Mouse (Mus musculus) kidney, postnatal 0 days (tissue): ENCODE results near the gene Dcst1. TPM values are rescaled to one million over a fixed set of nuclear protein-coding genes. Genes with fewer than 3 reads are reported as not detected.

Source experiments
- ATAC-seq: fragments of 200-750 bp; cut with Nextera tagmentation; replicated peaks from 2 replicates; pipeline ENCODE4 v1.8.0; 2017; ENCODE audit warnings: low read depth, moderate number of reproducible peaks, moderate TSS enrichment, moderate library complexity; ENCODE audit not compliant: low FRiP score
- DNase-seq: peaks from one replicate; pipeline ENCODE4 v3.0.0-alpha.2; 2016; ENCODE audit warnings: low spot score
- H3K27ac ChIP-seq: fragments of 300-500 bp; sonication (generic); 2 replicates; pipeline ENCODE4 v1.5.1; 2014; ENCODE audit warnings: mild to moderate bottlenecking
- H3K27me3 ChIP-seq: fragments of 300-500 bp; sonication (generic); 2 replicates; pipeline ENCODE4 v1.6.1; 2014; ENCODE audit warnings: low read length, mixed read lengths; ENCODE audit not compliant: insufficient read depth
- H3K36me3 ChIP-seq: fragments of 300-500 bp; sonication (generic); 2 replicates; pipeline ENCODE4 v1.6.1; 2014; ENCODE audit warnings: low read length, mixed read lengths; ENCODE audit not compliant: insufficient read depth
- H3K4me1 ChIP-seq: fragments of 300-500 bp; sonication (generic); replicated peaks from 2 replicates; pipeline ENCODE4 v1.6.1; 2014; ENCODE audit warnings: antibody characterized with exemption, low read length, mixed read lengths; ENCODE audit not compliant: insufficient read depth
- H3K4me2 ChIP-seq: fragments of 300-500 bp; sonication (generic); 2 replicates; pipeline ENCODE4 v1.6.1; 2014; ENCODE audit warnings: mild to moderate bottlenecking, low read length, moderate library complexity, mixed read lengths
- H3K4me3 ChIP-seq: fragments of 300-500 bp; sonication (generic); replicated peaks from 2 replicates; pipeline ENCODE4 v1.5.1; 2014; ENCODE audit warnings: low read depth, low read length
- H3K9ac ChIP-seq: fragments of 300-500 bp; sonication (generic); 2 replicates; pipeline ENCODE4 v1.6.1; 2014; ENCODE audit warnings: low read depth, low read length
- H3K9me3 ChIP-seq: fragments of 300-500 bp; sonication (generic); replicated peaks from 2 replicates; pipeline ENCODE4 v1.6.1; 2016; ENCODE audit warnings: low read length, inconsistent platforms, mixed read lengths
- CTCF ChIP-seq: IDR thresholded peaks from 2 replicates; pipeline ENCODE4 v1.5.1; 2016; ENCODE audit warnings: antibody characterized with exemption, low read depth, mild to moderate bottlenecking, moderate library complexity
- WGBS: fragments of 180-500 bp; shearing (Covaris S2); extraction: QIAGEN DNeasy Blood & Tissue Kit; methylation state at CpG from one replicate; pipeline ENCODE4 v1.1.7; 2014; 5-methylcytosine and 5-hydroxymethylcytosine counted together
- polyA plus RNA-seq: library from polyadenylated mRNA; unstranded; fragments of >200 nt; fragmentation: Nextera tagmentation; extraction: Ambion mirVana; gene quantifications from 2 replicates; pipeline ENCODE4 v1.2.1, GENCODE M21; 2015

The Dcst1 gene
- polyA plus RNA-seq, 1 experiment from 2014 or later = 6.2 TPM

- no peak overlapping the region for H3K4me2 ChIP-seq
- ATAC-seq (no peak), DNase-seq (no peak)
- no peak for TF ChIP-seq CTCF
- 94% methylated on average over 18 of the region's 18 CpGs for WGBS
- H3K4me1 ChIP-seq = peaks cover 4% of the 10 kb centered on the region; the same call in 1 of the 2 replicates
- H3K36me3 ChIP-seq = 0 out of 2 replicates have a peak, but pooled peaks cover 12% of the 10 kb centered on the region
- H3K27me3 ChIP-seq = no peaks in the 10 kb centered on the region
- no peak overlapping the region for H3K4me3 ChIP-seq
- H3K9ac ChIP-seq = no peak overlapping the region
- no peak overlapping the region for H3K27ac ChIP-seq
- H3K9me3 ChIP-seq = no peaks in the 10 kb centered on the region
Measured at GRCm38 (mm10) chr3:89380711-89381110, 15.7 kb upstream of the Dcst1 start.

- H3K9me3 ChIP-seq = no peaks in the 10 kb centered on the region
- no peak overlapping the region for H3K27ac ChIP-seq
- no peak overlapping the region for H3K4me3 ChIP-seq
- no peak for DNase-seq
- H3K4me1 ChIP-seq = peaks cover 4% of the 10 kb centered on the region; the same call in 1 of the 2 replicates
- no peak for ATAC-seq
- 0 out of 2 replicates have a peak, but pooled peaks cover 12% of the 10 kb centered on the region for H3K36me3 ChIP-seq
- no peak overlapping the region for H3K4me2 ChIP-seq
- WGBS = 95% methylated on average over 14 of the region's 14 CpGs
- no peaks in the 10 kb centered on the region for H3K27me3 ChIP-seq
- H3K9ac ChIP-seq = no peak overlapping the region
- TF ChIP-seq CTCF = no peak
Measured at GRCm38 (mm10) chr3:89380291-89380690, 15.2 kb upstream of the Dcst1 start.

GRCm38 (mm10) chr3:89379388-89380131 is 14.5 kb upstream of the Dcst1 start:
- ATAC-seq (no peak), DNase-seq (no peak)
- H3K4me2 ChIP-seq = no peak overlapping the region
- 89% methylated on average over 28 of the region's 31 CpGs for WGBS
- H3K27ac ChIP-seq = no peak overlapping the region
- TF ChIP-seq CTCF = no peak
- H3K36me3 ChIP-seq = 0 out of 2 replicates have a peak, but pooled peaks cover 12% of the 10 kb centered on the region
- no peaks in the 10 kb centered on the region for H3K27me3 ChIP-seq
- H3K9ac ChIP-seq = no peak overlapping the region
- H3K9me3 ChIP-seq = no peaks in the 10 kb centered on the region
- peaks cover 4% of the 10 kb centered on the region; the same call in 1 of the 2 replicates for H3K4me1 ChIP-seq
- H3K4me3 ChIP-seq = 0 out of 2 replicates have a peak overlapping the region, but pooled peaks have one; percentile 42

GRCm38 (mm10) chr3:89378394-89379067 is 13.5 kb upstream of the Dcst1 start:
- 0 out of 2 replicates have a peak, but pooled peaks cover 12% of the 10 kb centered on the region for H3K36me3 ChIP-seq
- H3K9me3 ChIP-seq = no peaks in the 10 kb centered on the region
- DNase-seq (peak; percentile 92), ATAC-seq (peak; percentile 88)
- H3K9ac ChIP-seq = peak overlapping the region; percentile 60
- 1% methylated on average over 27 of the region's 29 CpGs for WGBS
- H3K27ac ChIP-seq = peak overlapping the region; percentile 70
- peaks cover 4% of the 10 kb centered on the region; the same call in 1 of the 2 replicates for H3K4me1 ChIP-seq
- TF ChIP-seq CTCF = peak; percentile 92
- H3K27me3 ChIP-seq = no peaks in the 10 kb centered on the region
- peak overlapping the region; percentile 42 for H3K4me3 ChIP-seq
- H3K4me2 ChIP-seq = peak overlapping the region; percentile 60

GRCm38 (mm10) chr3:89377831-89378230 is 12.8 kb upstream of the Dcst1 start:
- 81% methylated on average over 4 of the region's 4 CpGs for WGBS
- no peak overlapping the region for H3K4me3 ChIP-seq
- peak overlapping the region; percentile 70; the same call in 1 of the 2 replicates for H3K27ac ChIP-seq
- no peak for TF ChIP-seq CTCF
- H3K36me3 ChIP-seq = 0 out of 2 replicates have a peak, but pooled peaks cover 12% of the 10 kb centered on the region
- no peak for DNase-seq
- no peak for ATAC-seq
- no peaks in the 10 kb centered on the region for H3K27me3 ChIP-seq
- H3K9me3 ChIP-seq = no peaks in the 10 kb centered on the region
- H3K4me1 ChIP-seq = peaks cover 4% of the 10 kb centered on the region; the same call in 1 of the 2 replicates
- peak overlapping the region; percentile 60 for H3K4me2 ChIP-seq
- no peak overlapping the region for H3K9ac ChIP-seq

GRCm38 (mm10) chr3:89373581-89374231 is 8.7 kb upstream of the Dcst1 start:
- Histone ChIP-seq H3K9me3 (no peaks in the 10 kb centered on the region), H3K4me3 (no peak overlapping the region), H3K36me3 (no peaks in the 10 kb centered on the region), H3K27ac (no peak overlapping the region), H3K4me1 (peaks cover 4% of the 10 kb centered on the region; the same call in 1 of the 2 replicates), H3K4me2 (no peak overlapping the region), H3K9ac (no peak overlapping the region), H3K27me3 (no peaks in the 10 kb centered on the region)
- 47% methylated on average over 5 of the region's 5 CpGs for WGBS
- DNase-seq = no peak
- no peak for TF ChIP-seq CTCF
- no peak for ATAC-seq
